Mouse (Mus musculus): ENCODE measurements around the gene Vmn1r24.
"Not testable (repeated sequence)": the region's sequence is repeated elsewhere in the genome, so short reads cannot be mapped to it uniquely, and the experiment has no call there.

Gene Vmn1r24

GRCm38 (mm10) chr6:57961403-57961802 lies at the start of gene Vmn1r24:
TSS of gene Vmn1r24 (minus strand) at chr6:57961503.
- DNase-seq (ENCODE audit: low read depth): not testable (repeated sequence)

GRCm38 (mm10) chr6:57980710-57981109 lies 19.4 kb upstream of the Vmn1r24 start, which contains the start of gene Vmn1r25:
TSS of gene Vmn1r25 (minus strand) at chr6:57980810.
- DNase-seq (ENCODE audit: low read depth): no peak

- no peak for DNase-seq (ENCODE audit: low read depth)
Measured at GRCm38 (mm10) chr6:57926738-57927137, 34.6 kb downstream of the Vmn1r24 start, which contains the start of gene Vmn1r23. TSS of gene Vmn1r23 (minus strand) at chr6:57926838.

GRCm38 (mm10) chr6:57907928-57908327 lies 53.4 kb downstream of the Vmn1r24 start, which contains the start of gene Vmn1r22:
TSS of gene Vmn1r22 (minus strand) at chr6:57908028.
- no peak for DNase-seq (ENCODE audit: low read depth)
